Mouse (Mus musculus): ENCODE measurements at regions not wholly inside any gene's neighbourhood (a gene's known extent, or its start where the extent isn't known, plus 50 kb on each side); places are given as distances from the start of the nearest gene placed in this dataset.

GRCm38 (mm10) chr8:12481918-12482317 lies 86.8 kb downstream of the Sox1 start:
- TF ChIP-seq POLR2A (IDR thresholded peaks at IDR 0.05; ENCODE audit: low read depth, low read length) = no peak
- no peak for TF ChIP-seq CTCF (conservative IDR thresholded peaks at IDR 0.05; ENCODE audit: insufficient read depth, insufficient read length, low read depth, low read length)
